Mouse (Mus musculus) T-helper 1 cell (primary cell): ENCODE data around the gene Synj1.

Experiments used
- in situ Hi-C: fragments of 300-600 bp; cut with MboI, MseI; formaldehyde crosslinking; loops from one replicate; pipeline ENCODE4 v1.15.1; 2025; ENCODE audit warnings: high pct_unique_total_duplicates

Synj1 gene

DNA sequence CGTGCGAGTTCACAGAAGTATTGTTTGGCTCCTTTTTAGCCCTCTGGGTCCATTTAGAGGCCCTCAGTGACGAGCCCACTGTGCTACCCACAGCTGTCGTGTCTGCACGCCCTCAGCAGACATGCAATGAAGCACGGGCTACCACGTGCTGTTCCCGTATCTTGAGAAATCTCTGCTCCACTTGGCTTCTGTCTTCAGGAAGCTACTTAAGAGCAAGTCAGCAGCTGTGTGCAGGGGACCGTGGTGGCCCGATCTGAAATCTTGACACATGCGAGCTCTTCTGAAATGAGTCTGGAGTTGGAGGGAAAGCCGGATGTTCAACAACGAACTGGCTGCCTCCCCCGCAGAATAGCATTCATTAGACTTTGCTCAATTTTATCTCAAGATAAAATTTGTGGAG is 119.5 kb downstream of the Synj1 start:
- in situ Hi-C loops: no loop called here

DNA sequence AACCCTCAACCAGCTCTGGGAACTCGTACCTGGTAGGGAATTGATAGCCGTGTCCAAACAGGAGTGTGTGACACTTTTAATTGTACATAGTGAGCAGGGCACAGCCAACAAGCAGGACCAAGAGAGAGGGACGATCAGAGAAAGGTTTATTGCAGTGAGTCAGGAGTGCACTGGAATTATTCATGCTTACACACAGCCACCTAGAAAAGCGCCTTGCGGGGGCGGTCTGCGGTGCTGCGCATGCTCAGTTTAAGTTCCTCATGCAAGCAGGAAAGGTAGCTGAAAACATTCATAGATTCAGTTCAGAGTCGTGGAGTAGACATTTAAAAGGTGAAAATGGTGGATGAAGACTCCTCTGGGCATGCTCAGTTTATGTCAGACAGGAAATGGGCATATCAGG is 120.4 kb downstream of the Synj1 start:
- in situ Hi-C loops: no loop called here
